Mouse (Mus musculus) midbrain, postnatal 0 days (tissue): ENCODE data around the gene Dip2c. TPM values are rescaled to one million over a fixed set of nuclear protein-coding genes. Genes with fewer than 3 reads are reported as not detected.

Experiments
- ATAC-seq: fragments of 200-750 bp; cut with Nextera tagmentation; 2 replicates; pipeline ENCODE4 v1.8.0; 2017; ENCODE audit warnings: moderate number of reproducible peaks, mild to moderate bottlenecking, moderate TSS enrichment, moderate library complexity; ENCODE audit not compliant: low FRiP score
- DNase-seq: peaks from one replicate; pipeline ENCODE4 v3.0.0-alpha.2; 2015; ENCODE audit warnings: low spot score
- H3K27ac ChIP-seq: fragments of 300-500 bp; sonication (generic); 2 replicates; pipeline ENCODE4 v1.5.1; 2014; ENCODE audit warnings: low read depth, mild to moderate bottlenecking, low read length, mixed read lengths
- H3K27me3 ChIP-seq: fragments of 300-500 bp; sonication (generic); 2 replicates; pipeline ENCODE4 v1.6.1; 2014; ENCODE audit warnings: low read length, control low read depth, mixed read lengths; ENCODE audit not compliant: insufficient read depth
- H3K36me3 ChIP-seq: fragments of 300-500 bp; sonication (generic); 2 replicates; pipeline ENCODE4 v1.6.1; 2014; ENCODE audit warnings: low read length, control low read depth, mixed read lengths; ENCODE audit not compliant: insufficient read depth
- H3K4me1 ChIP-seq: fragments of 300-500 bp; sonication (generic); 2 replicates; pipeline ENCODE4 v1.6.1; 2014; ENCODE audit warnings: mild to moderate bottlenecking, control low read depth, antibody characterized with exemption, low read length, mixed read lengths; ENCODE audit not compliant: insufficient read depth
- H3K4me2 ChIP-seq: fragments of 300-500 bp; sonication (generic); 2 replicates; pipeline ENCODE4 v1.6.1; 2014; ENCODE audit warnings: low read depth, mild to moderate bottlenecking, low read length, mixed read lengths; ENCODE audit not compliant: poor library complexity, severe bottlenecking
- H3K4me3 ChIP-seq: fragments of 300-500 bp; sonication (generic); 2 replicates; pipeline ENCODE4 v1.5.1; 2014; ENCODE audit warnings: low read depth, mild to moderate bottlenecking, low read length, moderate library complexity
- H3K9ac ChIP-seq: fragments of 300-500 bp; sonication (generic); replicated peaks from 2 replicates; pipeline ENCODE4 v1.6.1; 2014; ENCODE audit warnings: mild to moderate bottlenecking, low read length, moderate library complexity, mixed read lengths; ENCODE audit not compliant: poor library complexity, severe bottlenecking
- H3K9me3 ChIP-seq: fragments of 300-500 bp; sonication (generic); 2 replicates; pipeline ENCODE4 v1.6.1; 2016; ENCODE audit warnings: low read length, control low read depth
- CTCF ChIP-seq: IDR thresholded peaks from 2 replicates; pipeline ENCODE4 v1.5.1; 2016; ENCODE audit warnings: antibody characterized with exemption, mild to moderate bottlenecking
- WGBS: fragments of 180-500 bp; shearing (Covaris S2); extraction: QIAGEN DNeasy Blood & Tissue Kit; methylation state at CpG from one replicate; pipeline ENCODE4 v1.1.7; 2014; 5-methylcytosine and 5-hydroxymethylcytosine counted together
- polyA plus RNA-seq: library from polyadenylated mRNA; unstranded; fragments of >200 nt; fragmentation: Nextera tagmentation; extraction: Ambion mirVana; gene quantifications from 2 replicates; pipeline ENCODE4 v1.2.1, GENCODE M21; 2015
- total RNA-seq: library from RNA; depleted of rRNA; stranded (reverse); fragments of >200 nt; gene quantifications from 2 replicates; pipeline ENCODE4 v1.2.3, GENCODE M21; 2014

Dip2c gene
- total and polyA plus RNA-seq, 2 experiments from 2014 or later: 9.7 to 74.4 TPM

GRCm38 (mm10) chr13:9265516-9265915, 10.8 kb upstream of the Dip2c start:
- no peaks in the 10 kb centered on the region for H3K9me3 ChIP-seq
- WGBS: 92% methylated on average over 5 of the region's 5 CpGs

GRCm38 (mm10) chr13:9276856-9277620, 710 bp downstream of the Dip2c start:
- WGBS: under 1% methylated on average over 29 of the region's 75 CpGs
- peak; percentile 57 for DNase-seq
- Histone ChIP-seq H3K27me3 (no peaks in the 10 kb centered on the region), H3K4me3 (peak overlapping the region; percentile 100), H3K36me3 (no peaks in the 10 kb centered on the region), H3K9ac (peak overlapping the region; percentile 93), H3K4me2 (peak overlapping the region; percentile 70), H3K27ac (peak overlapping the region; percentile 99), H3K4me1 (peaks cover 12% of the 10 kb centered on the region; the same call in 1 of the 2 replicates), H3K9me3 (no peaks in the 10 kb centered on the region)
- ATAC-seq: peak; percentile 80
- TF ChIP-seq CTCF: no peak

More at GRCm38 (mm10) chr13:9265516-9265915, 10.8 kb upstream of the Dip2c start:
- no peak overlapping the region for H3K27ac ChIP-seq
- DNase-seq (no peak), ATAC-seq (no peak)
- no peak overlapping the region for H3K4me2 ChIP-seq
- H3K9ac ChIP-seq: no peak overlapping the region
- no peaks in the 10 kb centered on the region for H3K4me1 ChIP-seq
- H3K4me3 ChIP-seq: no peak overlapping the region
- H3K36me3 ChIP-seq: no peaks in the 10 kb centered on the region
- no peaks in the 10 kb centered on the region for H3K27me3 ChIP-seq
- TF ChIP-seq CTCF: no peak

GRCm38 (mm10) chr13:9277621-9277960, 1.3 kb downstream of the Dip2c start:
- Histone ChIP-seq H3K27ac (peak overlapping the region; percentile 99), H3K9ac (peak overlapping the region; percentile 93), H3K4me1 (peaks cover 12% of the 10 kb centered on the region; the same call in 1 of the 2 replicates), H3K4me3 (peak overlapping the region; percentile 100), H3K9me3 (no peaks in the 10 kb centered on the region), H3K36me3 (no peaks in the 10 kb centered on the region), H3K27me3 (no peaks in the 10 kb centered on the region), H3K4me2 (peak overlapping the region; percentile 70)
- ATAC-seq: no peak
- under 1% methylated on average over 15 of the region's 15 CpGs for WGBS
- peak; percentile 30 for DNase-seq
- no peak for TF ChIP-seq CTCF

- H3K9ac ChIP-seq: no peak overlapping the region
- H3K4me1 ChIP-seq: peaks cover 12% of the 10 kb centered on the region; the same call in 1 of the 2 replicates
- no peak for DNase-seq
- WGBS: 70% methylated on average over 5 of the region's 5 CpGs
- TF ChIP-seq CTCF: no peak
- H3K4me2 ChIP-seq: peak overlapping the region; percentile 70
- H3K27ac ChIP-seq: no peak overlapping the region
- H3K9me3 ChIP-seq: no peaks in the 10 kb centered on the region
- ATAC-seq: no peak
- H3K36me3 ChIP-seq: no peaks in the 10 kb centered on the region
- no peaks in the 10 kb centered on the region for H3K27me3 ChIP-seq
- peak overlapping the region; percentile 100 for H3K4me3 ChIP-seq
These were observed 2.3 kb downstream of the Dip2c start for GRCm38 (mm10) chr13:9278636-9279035.

GRCm38 (mm10) chr13:9283050-9283449, 6.7 kb downstream of the Dip2c start:
- Histone ChIP-seq H3K27me3 (no peaks in the 10 kb centered on the region), H3K4me2 (no peak overlapping the region), H3K36me3 (no peaks in the 10 kb centered on the region), H3K27ac (no peak overlapping the region), H3K9ac (no peak overlapping the region), H3K9me3 (no peaks in the 10 kb centered on the region), H3K4me1 (peaks cover 12% of the 10 kb centered on the region; the same call in 1 of the 2 replicates), H3K4me3 (no peak overlapping the region)
- ATAC-seq (no peak), DNase-seq (no peak)
- 80% methylated on average over 13 of the region's 13 CpGs for WGBS
- no peak for TF ChIP-seq CTCF

GRCm38 (mm10) chr13:9289916-9290315, 13.6 kb downstream of the Dip2c start:
- no peak overlapping the region for H3K4me2 ChIP-seq
- H3K9me3 ChIP-seq: no peaks in the 10 kb centered on the region
- no peak for TF ChIP-seq CTCF
- no peak overlapping the region for H3K9ac ChIP-seq
- H3K4me1 ChIP-seq: peaks cover 6% of the 10 kb centered on the region; the same call in 1 of the 2 replicates
- ATAC-seq (0 out of 2 replicates have a peak, but pooled peaks have one; percentile 34), DNase-seq (no peak)
- no peaks in the 10 kb centered on the region for H3K27me3 ChIP-seq
- WGBS: 29% methylated on average over 2 of the region's 2 CpGs
- H3K4me3 ChIP-seq: no peak overlapping the region
- H3K36me3 ChIP-seq: no peaks in the 10 kb centered on the region
- H3K27ac ChIP-seq: no peak overlapping the region; the same call in 1 of the 2 replicates
